ENCODE assay signal across 9 mouse cellular contexts in the genomic region with DNA sequence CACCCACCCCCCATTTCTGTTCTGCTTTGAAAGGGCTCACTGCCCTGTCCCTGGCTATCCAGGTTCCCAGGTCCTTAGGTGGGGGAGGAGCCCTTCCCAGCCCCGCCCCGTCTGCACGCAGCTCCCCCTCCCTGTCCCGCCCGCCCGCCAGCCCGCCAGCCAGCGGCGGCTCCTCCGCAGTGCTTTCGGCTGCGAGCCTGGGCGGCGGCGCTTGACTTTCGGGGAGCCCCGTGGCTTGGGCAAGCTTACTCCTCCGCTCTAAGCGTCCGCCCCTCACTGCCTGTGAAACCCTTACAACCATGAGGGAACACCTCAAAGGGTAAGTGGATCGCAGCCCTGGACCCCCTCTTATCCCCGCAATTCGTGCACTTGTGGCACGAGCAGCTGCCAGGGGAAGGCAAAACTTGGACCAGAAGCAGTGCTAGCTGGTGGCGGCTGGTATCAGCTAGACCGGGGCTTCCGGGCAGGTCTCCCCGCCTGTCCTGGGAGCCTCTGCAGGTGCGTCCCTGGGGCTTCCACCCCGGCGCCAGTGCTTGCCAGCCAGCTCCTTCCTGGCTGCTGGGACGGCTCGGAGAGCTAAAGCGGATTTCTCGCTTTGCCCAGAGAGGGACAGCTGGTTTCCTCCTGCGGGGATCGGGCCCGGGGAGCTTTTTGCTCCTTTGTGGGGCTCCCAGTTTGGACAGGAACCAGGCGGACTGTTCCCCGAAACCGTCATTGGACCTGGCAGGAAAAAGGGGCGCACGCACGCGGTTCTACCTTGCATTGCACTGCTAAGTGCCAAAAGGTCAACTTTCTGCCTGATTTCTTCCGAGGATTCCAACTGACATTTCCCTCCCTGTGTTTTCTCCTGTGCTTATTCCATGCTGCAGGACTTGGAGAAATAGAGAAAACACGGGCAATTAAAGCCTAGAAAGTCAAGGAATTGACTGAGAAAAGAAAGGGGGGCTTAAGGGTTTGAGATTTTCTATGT.
DNase-seq lines count a peak whose midpoint lies in the region; ATAC-seq and TF ChIP-seq lines count a peak whose summit lies in the region.
"Had no signal": no experiment of that assay in that cellular context is flagged by ENCODE, and none has a peak within 500 bp of the region (broad histone marks: within the 10 kb centered on the region; RNA-seq: fewer than 3 reads in every experiment).

No protein-coding gene starts in this region.

- peak overlapping the region; percentile 68 for H3K9ac ChIP-seq in forebrain, embryonic 13.5 days
- peak overlapping the region; percentile 42 for H3K9ac ChIP-seq in neural tube, embryonic 15.5 days (replicated peaks)

- H3K4me3 ChIP-seq in forebrain, embryonic 13.5 days: peak overlapping the region; percentile 56
- H3K4me3 ChIP-seq in neural tube, embryonic 15.5 days (replicated peaks): peak overlapping the region; percentile 53
- H3K4me3 ChIP-seq in thymus, adult 2 months (ENCODE audit: control insufficient read depth, insufficient read depth, low read length): peak overlapping the region; percentile 49

- no peak for TF ChIP-seq POLR2A in thymus, adult 2 months (IDR thresholded peaks at IDR 0.05; ENCODE audit: control insufficient read depth, extremely low read depth, insufficient read depth, low read length, poor library complexity)

- peak overlapping the region; percentile 66 for H3K4me2 ChIP-seq in forebrain, embryonic 13.5 days
- H3K4me2 ChIP-seq in neural tube, embryonic 15.5 days: peak overlapping the region; percentile 66

- peak; percentile 63 to 65 for DNase-seq in heart, postnatal 10 days
- DNase-seq in kidney, postnatal 25 days: peak; percentile 68 to 80
- peak; percentile 61 to 63 for DNase-seq in lung, adult 18-20 months
- peak; percentile 12 for DNase-seq in thymus, adult 2 months

- H3K4me1 ChIP-seq in forebrain, embryonic 13.5 days: no peaks in the 10 kb centered on the region
- no peaks in the 10 kb centered on the region for H3K4me1 ChIP-seq in neural tube, embryonic 15.5 days
- peaks cover 4% of the 10 kb centered on the region; the same call in 1 of the 2 replicates for H3K4me1 ChIP-seq in thymus, adult 2 months (replicated peaks; ENCODE audit: control insufficient read depth, insufficient read depth, low read length)

- peak; percentile 67 for ATAC-seq in CD4-positive, CD25-positive, alpha-beta regulatory T cell, adult 4 months
- peak; percentile 78 for ATAC-seq in cerebellum, adult (ENCODE audit: insufficient number of reproducible peaks, low FRiP score, low TSS enrichment)
- peak; percentile 92 for ATAC-seq in forebrain, embryonic 13.5 days
- ATAC-seq in neural tube, embryonic 15.5 days (ENCODE audit: low FRiP score): peak; percentile 91

- intact Hi-C loops in heart, postnatal 10 days (cut with DNase I): no loop called here

- H3K36me3 ChIP-seq in forebrain, embryonic 13.5 days (ENCODE audit: poor library complexity, severe bottlenecking): no peaks in the 10 kb centered on the region
- H3K36me3 ChIP-seq in neural tube, embryonic 15.5 days: no peaks in the 10 kb centered on the region
- no peaks in the 10 kb centered on the region for H3K36me3 ChIP-seq in thymus, adult 2 months (ENCODE audit: control insufficient read depth, insufficient read depth, low read length)
- H3K36me3 ChIP-seq: G1E had no signal

- peak overlapping the region; percentile 31 for H3K27ac ChIP-seq in forebrain, embryonic 13.5 days
- H3K27ac ChIP-seq in neural tube, embryonic 15.5 days (replicated peaks): no peak overlapping the region; the same call in 1 of the 2 replicates
- H3K27ac ChIP-seq in thymus, adult 2 months (ENCODE audit: control insufficient read depth, insufficient read depth, low read length): no peak overlapping the region

- H3K9me3 ChIP-seq in forebrain, embryonic 13.5 days (replicated peaks): no peaks in the 10 kb centered on the region
- no peaks in the 10 kb centered on the region for H3K9me3 ChIP-seq in neural tube, embryonic 15.5 days (replicated peaks)
- H3K9me3 ChIP-seq: G1E had no signal

- WGBS in forebrain, embryonic 13.5 days: 19% methylated on average over 34 of the region's 47 CpGs
- WGBS in neural tube, embryonic 15.5 days: 24% methylated on average over 46 of the region's 47 CpGs
- WGBS in thymus, adult 2 months: 1% methylated on average over 45 of the region's 47 CpGs

- H3K27me3 ChIP-seq in forebrain, embryonic 13.5 days: no peaks in the 10 kb centered on the region
- no peaks in the 10 kb centered on the region for H3K27me3 ChIP-seq in neural tube, embryonic 15.5 days (replicated peaks)
- H3K27me3 ChIP-seq in thymus, adult 2 months (ENCODE audit: control insufficient read depth, insufficient read depth, low read length): no peaks in the 10 kb centered on the region

- no peak for TF ChIP-seq CTCF in thymus, adult 2 months (IDR thresholded peaks at IDR 0.05; ENCODE audit: borderline replicate concordance, control insufficient read depth, extremely low read depth, insufficient read depth, low read length, poor library complexity)

Comparison
In these comparisons a context has a peak if more than half of its experiments do, and no peak if none do; other contexts are left out.
1. DNase-seq: peak in every context shown above with its lines; median percentile 74 in kidney, postnatal 25 days; 64 in heart, postnatal 10 days; 62 in lung, adult 18-20 months; 12 in thymus, adult 2 months.